Mouse (Mus musculus) heart, adult 2 months (tissue): ENCODE results near the gene Miga1. TPM values are rescaled to one million over a fixed set of nuclear protein-coding genes. Genes with fewer than 3 reads are reported as not detected.

Experiments
- DNase-seq, 2 experiments: peaks; one replicate each; pipeline ENCODE4 v3.0.0; 2021
- H3K27ac ChIP-seq: fragments of 200-600 bp; 2 replicates; pipeline ENCODE4 v1.8.1; 2022
- H3K27me3 ChIP-seq: fragments of 200-500 bp; 2 replicates; pipeline ENCODE4 v1.6.1; 2012; ENCODE audit warnings: mild to moderate bottlenecking, low read length, inconsistent platforms, mixed read lengths; ENCODE audit not compliant: control insufficient read depth, insufficient read depth
- H3K36me3 ChIP-seq: fragments of 200-500 bp; 2 replicates; pipeline ENCODE4 v1.6.1; 2012; ENCODE audit warnings: low read length, inconsistent platforms; ENCODE audit not compliant: control insufficient read depth, insufficient read depth
- H3K4me1 ChIP-seq: fragments of 200-500 bp; 2 replicates; pipeline ENCODE4 v1.6.1; 2011; ENCODE audit warnings: low read length; ENCODE audit not compliant: control insufficient read depth, insufficient read depth
- H3K4me3 ChIP-seq: fragments of 200-600 bp; 2 replicates; pipeline ENCODE4 v1.8.1; 2022
- H3K79me2 ChIP-seq: fragments of 200-500 bp; replicated peaks from 2 replicates; pipeline ENCODE4 v1.6.1; 2012; ENCODE audit warnings: mild to moderate bottlenecking, inconsistent platforms, low read length, moderate library complexity, mixed read lengths; ENCODE audit not compliant: control insufficient read depth, insufficient read depth
- H3K9ac ChIP-seq: fragments of 200-500 bp; 2 replicates; pipeline ENCODE4 v1.6.1; 2012; ENCODE audit warnings: low read depth, mild to moderate bottlenecking, control low read depth, inconsistent platforms, low read length, mixed read lengths
- CTCF ChIP-seq: fragments of 200-600 bp; IDR thresholded peaks from 2 replicates; pipeline ENCODE4 v1.8.1; 2022; ENCODE audit warnings: antibody characterized with exemption, mild to moderate bottlenecking, moderate library complexity
- EP300 ChIP-seq: fragments of 200-500 bp; IDR thresholded peaks from 2 replicates; pipeline ENCODE4 v1.6.1; 2011; ENCODE audit warnings: low read depth, low read length, control low read depth; ENCODE audit not compliant: insufficient read depth
- POLR2A ChIP-seq: fragments of 200-500 bp; IDR thresholded peaks from 2 replicates; pipeline ENCODE4 v1.6.1; 2011; ENCODE audit warnings: mild to moderate bottlenecking, low read depth, low read length, control low read depth; ENCODE audit not compliant: insufficient read depth
- WGBS: fragments of 180-500 bp; shearing (Covaris S2); methylation state at CpG from one replicate; pipeline ENCODE4 v1.1.7; 2018; 5-methylcytosine and 5-hydroxymethylcytosine counted together
- intact Hi-C: fragments of 180-260 bp; cut with DNase I; formaldehyde crosslinking; loops from one replicate; pipeline ENCODE4 v1.15.1; 2025
- polyA plus RNA-seq: library from polyadenylated mRNA; depleted of rRNA; stranded (reverse); fragments of >200 nt; gene quantifications from 2 replicates; pipeline ENCODE4 v1.2.3, GENCODE M21; 2012
- total RNA-seq, 2 experiments: library from RNA; stranded (reverse); gene quantifications; 2 replicates each; pipeline ENCODE4 v1.2.3; 2021

Gene Miga1
- total and polyA plus RNA-seq, 3 experiments: 4.2 to 12.6 (median 11.0) TPM

GRCm38 (mm10) chr3:152348011-152348830 lies 8.0 kb upstream of the Miga1 start:
- no peak for DNase-seq
- Histone ChIP-seq H3K4me1 (peaks cover 11% of the 10 kb centered on the region), H3K79me2 (peaks cover 13% of the 10 kb centered on the region), H3K27ac (no peak overlapping the region), H3K36me3 (peaks cover 5% of the 10 kb centered on the region; the same call in 1 of the 2 replicates), H3K9ac (no peak overlapping the region), H3K4me3 (no peak overlapping the region), H3K27me3 (no peaks in the 10 kb centered on the region)
- WGBS: 81% methylated on average over 10 of the region's 10 CpGs
- intact Hi-C loops: loop anchor here (10.0 kb wide), 1 partner anchor 367 kb away; the partner anchor contains the start of gene Pigk
- TF ChIP-seq EP300: no peak
- no peak for TF ChIP-seq CTCF
- no peak for TF ChIP-seq POLR2A

GRCm38 (mm10) chr3:152347227-152347626 lies 7.0 kb upstream of the Miga1 start:
- Histone ChIP-seq H3K4me3 (peak overlapping the region; percentile 60), H3K79me2 (peaks cover 11% of the 10 kb centered on the region), H3K36me3 (peaks cover 5% of the 10 kb centered on the region; the same call in 1 of the 2 replicates), H3K27me3 (no peaks in the 10 kb centered on the region), H3K4me1 (peaks cover 11% of the 10 kb centered on the region), H3K27ac (peak overlapping the region; percentile 75), H3K9ac (peak overlapping the region; percentile 84; the same call in 1 of the 2 replicates)
- intact Hi-C loops: loop anchor here (10.0 kb wide), 1 partner anchor 368 kb away; the partner anchor contains the start of gene Pigk
- WGBS: 33% methylated on average over 3 of the region's 3 CpGs
- TF ChIP-seq POLR2A (no peak), EP300 (no peak), CTCF (no peak)
- no peak for DNase-seq

DNA sequence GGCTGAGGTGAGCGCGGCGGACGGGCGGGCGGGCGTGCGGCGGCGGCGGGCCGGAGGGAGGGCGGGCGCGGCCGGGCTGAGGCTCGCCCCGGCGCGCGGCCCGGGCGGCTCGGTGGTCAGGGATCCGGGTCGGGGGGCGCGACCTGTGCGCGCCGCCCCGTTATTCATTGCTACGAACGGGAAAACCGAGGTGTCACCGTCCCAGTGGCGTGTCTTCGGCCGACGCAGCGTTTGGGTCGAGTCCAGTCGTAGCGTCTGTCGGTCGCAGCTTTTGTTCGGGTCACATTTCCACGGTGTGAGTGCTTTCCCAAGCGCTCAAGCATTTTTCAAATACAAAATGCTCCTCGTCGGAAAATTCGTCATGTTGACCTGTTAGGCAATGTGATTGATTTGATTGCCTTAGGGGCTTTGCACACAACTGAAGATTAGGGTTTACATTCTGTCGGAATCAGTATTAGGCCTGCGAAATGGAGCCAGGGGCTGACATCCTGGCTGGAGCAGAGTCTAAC lies 6.5 kb upstream of the Miga1 start:
- H3K36me3 ChIP-seq: peaks cover 5% of the 10 kb centered on the region; the same call in 1 of the 2 replicates
- H3K4me1 ChIP-seq: peaks cover 11% of the 10 kb centered on the region
- peak overlapping the region; percentile 75 for H3K27ac ChIP-seq
- no peak for TF ChIP-seq EP300
- TF ChIP-seq POLR2A: no peak
- no peak for TF ChIP-seq CTCF
- H3K27me3 ChIP-seq: no peaks in the 10 kb centered on the region
- no peak for DNase-seq
- intact Hi-C loops: loop anchor here (10.0 kb wide), 1 partner anchor 368 kb away; the partner anchor contains the start of gene Pigk
- peak overlapping the region; percentile 84 for H3K9ac ChIP-seq
- H3K79me2 ChIP-seq: peaks cover 11% of the 10 kb centered on the region
- WGBS: 2% methylated on average over 44 of the region's 54 CpGs
- peak overlapping the region; percentile 60 for H3K4me3 ChIP-seq

GRCm38 (mm10) chr3:152345732-152346632 lies 5.8 kb upstream of the Miga1 start, which contains the start of gene Usp33:
Usp33 (plus strand) TSS chr3:152346478.
- Histone ChIP-seq H3K36me3 (peaks cover 5% of the 10 kb centered on the region; the same call in 1 of the 2 replicates), H3K4me3 (peak within 1 kb of the TSS; percentile 60)
- WGBS: 8% methylated on average over 41 of the region's 44 CpGs

DNA sequence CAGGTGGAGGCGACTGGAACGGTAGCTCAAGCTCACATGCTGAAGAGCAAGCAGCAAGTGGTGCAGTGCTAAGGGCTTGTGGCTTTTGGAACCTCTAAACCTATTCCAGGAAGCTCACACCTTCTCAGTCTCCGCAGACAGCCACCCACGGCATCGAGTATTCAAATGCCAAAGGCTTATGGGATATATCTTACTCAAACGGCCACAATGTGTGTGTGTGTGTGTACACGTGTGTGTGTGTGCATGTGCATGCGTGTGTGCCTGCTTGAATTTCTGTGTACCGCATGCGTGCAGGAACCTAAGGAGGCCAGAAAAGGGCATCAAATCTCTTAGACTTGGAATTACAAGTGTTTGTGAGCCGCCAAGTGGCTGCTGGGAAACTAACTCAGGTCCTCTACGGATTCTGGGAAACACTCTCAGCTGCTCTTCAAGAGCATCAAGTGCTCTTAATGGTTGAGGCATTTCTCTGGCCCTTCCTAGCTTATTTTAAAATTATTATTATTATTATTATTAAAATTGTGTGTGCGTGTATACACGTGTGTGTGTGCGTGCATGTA lies 2.8 kb upstream of the Miga1 start:
- no peak overlapping the region for H3K9ac ChIP-seq
- peaks cover 2% of the 10 kb centered on the region; the same call in 1 of the 2 replicates for H3K36me3 ChIP-seq
- no peaks in the 10 kb centered on the region for H3K27me3 ChIP-seq
- H3K4me3 ChIP-seq: no peak overlapping the region
- TF ChIP-seq POLR2A (no peak), CTCF (no peak), EP300 (no peak)
- intact Hi-C loops: loop anchor here (10.0 kb wide), 1 partner anchor 372 kb away; the partner anchor contains the start of gene Pigk
- DNase-seq: no peak
- H3K27ac ChIP-seq: no peak overlapping the region
- H3K79me2 ChIP-seq: peaks cover 2% of the 10 kb centered on the region; the same call in 1 of the 2 replicates
- 88% methylated on average over 15 of the region's 15 CpGs for WGBS
- peaks cover 7% of the 10 kb centered on the region for H3K4me1 ChIP-seq

More at GRCm38 (mm10) chr3:152345732-152346632, 5.8 kb upstream of the Miga1 start, which contains the start of gene Usp33:
- H3K27me3 ChIP-seq: no peaks in the 10 kb centered on the region
- TF ChIP-seq CTCF (peak; percentile 49), POLR2A (peak; percentile 96), EP300 (no peak)
- peak within 1 kb of the TSS; percentile 75 for H3K27ac ChIP-seq
- peak; percentile 96 to 99 for DNase-seq
- intact Hi-C loops: loop anchor here (10.0 kb wide), 1 partner anchor 369 kb away; the partner anchor contains the start of gene Pigk
- H3K79me2 ChIP-seq: peaks cover 9% of the 10 kb centered on the region
- peak within 1 kb of the TSS; percentile 84 for H3K9ac ChIP-seq
- H3K4me1 ChIP-seq: peaks cover 9% of the 10 kb centered on the region
